Mouse (Mus musculus) megakaryocyte-erythroid progenitor cell, adult 5 weeks (primary cell): ENCODE data around the gene Thoc3. TPM values are rescaled to one million over a fixed set of nuclear protein-coding genes. Genes with fewer than 3 reads are reported as not detected.

Experiments
- polyA plus RNA-seq: library from polyadenylated mRNA; stranded (reverse); fragments of >175 nt; gene quantifications from 2 replicates; pipeline ENCODE4 v1.2.3, GENCODE M21; 2012

Thoc3 gene
- 110 and 135 TPM in 2 replicates for polyA plus RNA-seq

DNA sequence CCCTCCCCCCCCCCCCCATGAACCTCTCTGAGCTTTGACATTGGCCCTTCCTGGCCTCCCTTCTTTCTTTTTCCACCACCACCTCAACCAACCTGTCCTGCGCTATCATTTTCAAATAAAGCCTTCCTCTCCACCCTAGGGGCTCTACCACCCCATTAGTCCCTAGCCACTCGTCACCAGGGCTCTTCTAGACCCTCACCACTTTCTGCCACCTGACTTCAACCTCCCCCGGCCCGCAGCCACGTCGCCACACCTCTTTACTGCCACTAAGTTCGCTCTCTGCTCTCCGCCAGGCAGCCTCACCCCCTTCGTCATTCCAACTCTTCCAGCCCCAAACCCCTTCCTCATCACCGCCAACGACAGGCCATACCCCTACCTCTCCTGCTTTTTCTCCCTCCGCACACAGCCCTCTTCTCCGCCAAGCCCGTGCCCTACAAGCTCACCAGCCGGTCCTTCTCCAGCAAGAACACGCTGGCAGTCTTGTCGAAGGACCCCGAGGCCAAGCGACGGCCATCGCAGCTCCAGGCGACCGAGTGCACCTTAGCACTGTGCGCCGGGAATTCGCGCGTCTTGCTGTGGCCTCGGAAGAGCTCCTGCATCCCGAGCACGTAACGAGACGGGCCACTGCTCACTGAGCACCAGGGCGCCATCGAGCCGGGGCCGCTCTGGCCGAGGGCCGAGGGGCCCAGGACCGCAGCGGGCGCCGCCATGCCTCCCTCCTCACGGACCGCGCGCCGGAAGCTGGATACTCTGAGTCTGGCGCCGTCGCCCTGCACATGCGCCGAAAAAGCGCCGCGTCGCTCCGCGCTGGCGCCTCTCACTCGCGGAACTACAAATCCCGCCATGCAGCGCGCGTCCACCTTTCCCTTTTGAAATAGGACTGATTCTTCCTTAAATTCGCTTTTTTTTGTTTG lies at the start of gene Thoc3:
Gene Thoc3 (minus strand): TSS at position 752 of the 914 bp plus-strand sequence.

GRCm38 (mm10) chr13:54503604-54504521 lies 35.2 kb upstream of the Thoc3 start, which contains the start of gene Simc1:
TSS of gene Simc1 (plus strand) at chr13:54503779.

Other genes with a start within 250 kb of the Thoc3 start
- 8.0 and 8.8 TPM in 2 replicates for gene Cplx2, start 97.5 kb downstream of the Thoc3 start, polyA plus RNA-seq
- 1.2 and 3.5 TPM in 2 replicates for gene Simc1, start 34.9 kb upstream of the Thoc3 start, polyA plus RNA-seq
- gene 4833439L19Rik, start 96.6 kb upstream of the Thoc3 start, polyA plus RNA-seq: 31.2 and 34.3 TPM in 2 replicates
- 11.3 and 12.8 TPM in 2 replicates for gene Arl10, start 106.2 kb upstream of the Thoc3 start, polyA plus RNA-seq
- gene Nop16, start 121.2 kb upstream of the Thoc3 start, polyA plus RNA-seq: 50.1 and 65.2 TPM in 2 replicates
- gene Higd2a, start 121.4 kb upstream of the Thoc3 start, polyA plus RNA-seq: 57.0 and 57.7 TPM in 2 replicates
- 43.2 and 64.2 TPM in 2 replicates for gene Cltb, start 142.5 kb upstream of the Thoc3 start, polyA plus RNA-seq
- 10.4 and 13.4 TPM in 2 replicates for gene Faf2, start 152.9 kb upstream of the Thoc3 start, polyA plus RNA-seq
- 415 and 551 TPM in 2 replicates for gene Rnf44, start 225.1 kb upstream of the Thoc3 start, polyA plus RNA-seq
- gene Cdhr2, start 232.6 kb upstream of the Thoc3 start, polyA plus RNA-seq: 0.02 TPM in 1 of 2 replicates, not detected in the other